7 mouse cellular contexts compared by ENCODE assay signal in genomic region chr10:12867733-12868188, GRCm38 (mm10). TPM values are rescaled to one million over a fixed set of nuclear protein-coding genes. Genes with fewer than 3 reads are reported as not detected.
DNase-seq lines count a peak whose midpoint lies in the region; ATAC-seq and TF ChIP-seq lines count a peak whose summit lies in the region.

No protein-coding gene starts in this region.

- WGBS in lung, postnatal 0 days, result 0% methylated on average over 12 of the region's 12 CpGs
- 0% methylated on average over 12 of the region's 12 CpGs for WGBS in forebrain, embryonic 10.5 days
- under 1% methylated on average over 12 of the region's 12 CpGs for WGBS in limb, embryonic 11.5 days
- under 1% methylated on average over 12 of the region's 12 CpGs for WGBS in stomach, embryonic 15.5 days

- TF ChIP-seq EP300 in lung, postnatal 0 days (IDR thresholded peaks at IDR 0.05), result no peak

- no peak; the same call in 1 of the 2 replicates for ATAC-seq in lung, postnatal 0 days
- ATAC-seq in limb, embryonic 11.5 days (ENCODE audit: insufficient number of reproducible peaks, low FRiP score, low TSS enrichment, low read depth), result peak; percentile 24
- ATAC-seq in stomach, embryonic 15.5 days (ENCODE audit: insufficient read depth, low FRiP score, low read depth), result no peak

- H3K36me3 ChIP-seq in lung, postnatal 0 days (ENCODE audit: insufficient read depth, low read length), result no peaks in the 10 kb centered on the region
- H3K36me3 ChIP-seq in forebrain, embryonic 10.5 days (replicated peaks), result no peaks in the 10 kb centered on the region
- H3K36me3 ChIP-seq in limb, embryonic 11.5 days (ENCODE audit: control insufficient read depth, insufficient read depth, low read length), result no peaks in the 10 kb centered on the region
- H3K36me3 ChIP-seq in stomach, embryonic 15.5 days, result no peaks in the 10 kb centered on the region

- H3K27me3 ChIP-seq in lung, postnatal 0 days (replicated peaks; ENCODE audit: insufficient read depth, low read length), result no peaks in the 10 kb centered on the region
- H3K27me3 ChIP-seq in forebrain, embryonic 10.5 days (ENCODE audit: poor library complexity, severe bottlenecking), result peaks cover 10% of the 10 kb centered on the region; the same call in 1 of the 2 replicates
- H3K27me3 ChIP-seq in limb, embryonic 11.5 days (ENCODE audit: control insufficient read depth, insufficient read depth, low read length), result no peaks in the 10 kb centered on the region
- no peaks in the 10 kb centered on the region for H3K27me3 ChIP-seq in stomach, embryonic 15.5 days (replicated peaks)

- peak overlapping the region; percentile 95 for H3K27ac ChIP-seq in lung, postnatal 0 days (ENCODE audit: low read length)
- peak overlapping the region; percentile 99 for H3K27ac ChIP-seq in forebrain, embryonic 10.5 days
- peak overlapping the region; percentile 88; the same call in 1 of the 2 replicates for H3K27ac ChIP-seq in limb, embryonic 11.5 days (replicated peaks; ENCODE audit: low read depth, low read length)
- peak overlapping the region; percentile 96 for H3K27ac ChIP-seq in stomach, embryonic 15.5 days

- peak; percentile 58 for DNase-seq in lung, postnatal 0 days (ENCODE audit: low spot score)
- DNase-seq in lung, postnatal 25 days (ENCODE audit: low spot score), result no peak
- DNase-seq in forebrain, embryonic 10.5 days (ENCODE audit: extremely low spot score, low spot score), result no peak
- no peak for DNase-seq in limb, embryonic 11.5 days (ENCODE audit: low spot score)
- DNase-seq in spleen, postnatal 10 days (ENCODE audit: low spot score in 2 of 2), result no peak
- no peak for DNase-seq in ovary, postnatal 36 days (ENCODE audit: low spot score)

- peak overlapping the region; percentile 86 for H3K4me2 ChIP-seq in lung, postnatal 0 days (replicated peaks; ENCODE audit: low read depth, low read length)
- H3K4me2 ChIP-seq in limb, embryonic 11.5 days (ENCODE audit: low read depth, severe bottlenecking), result peak overlapping the region; percentile 87
- H3K4me2 ChIP-seq in stomach, embryonic 15.5 days, result peak overlapping the region; percentile 92

- H3K9ac ChIP-seq in lung, postnatal 0 days (replicated peaks; ENCODE audit: low read depth), result peak overlapping the region; percentile 81
- H3K9ac ChIP-seq in limb, embryonic 11.5 days (ENCODE audit: low read length), result peak overlapping the region; percentile 86; the same call in 1 of the 2 replicates
- peak overlapping the region; percentile 77 for H3K9ac ChIP-seq in stomach, embryonic 15.5 days

- H3K9me3 ChIP-seq in lung, postnatal 0 days (ENCODE audit: low read length), result no peaks in the 10 kb centered on the region
- H3K9me3 ChIP-seq in forebrain, embryonic 10.5 days, result no peaks in the 10 kb centered on the region
- no peaks in the 10 kb centered on the region for H3K9me3 ChIP-seq in limb, embryonic 11.5 days (ENCODE audit: control insufficient read depth, low read length)
- no peaks in the 10 kb centered on the region for H3K9me3 ChIP-seq in stomach, embryonic 15.5 days

- 0 out of 2 replicates have a peak, but pooled peaks cover 2% of the 10 kb centered on the region for H3K4me1 ChIP-seq in lung, postnatal 0 days (ENCODE audit: insufficient read depth, low read depth, low read length)
- H3K4me1 ChIP-seq in forebrain, embryonic 10.5 days, result peaks cover 23% of the 10 kb centered on the region
- H3K4me1 ChIP-seq in limb, embryonic 11.5 days (ENCODE audit: control insufficient read depth, insufficient read depth, low read length), result 0 out of 2 replicates have a peak, but pooled peaks cover 3% of the 10 kb centered on the region
- peaks cover 12% of the 10 kb centered on the region; the same call in 1 of the 2 replicates for H3K4me1 ChIP-seq in stomach, embryonic 15.5 days

- no peak for TF ChIP-seq CTCF in lung, postnatal 0 days (IDR thresholded peaks at IDR 0.05)

- H3K4me3 ChIP-seq in lung, postnatal 0 days (ENCODE audit: low read depth, low read length), result peak overlapping the region; percentile 81
- peak overlapping the region; percentile 82 for H3K4me3 ChIP-seq in forebrain, embryonic 10.5 days
- H3K4me3 ChIP-seq in limb, embryonic 11.5 days (ENCODE audit: low read depth, low read length), result peak overlapping the region; percentile 58
- H3K4me3 ChIP-seq in stomach, embryonic 15.5 days (replicated peaks), result peak overlapping the region; percentile 85

RNA-seq across cellular contexts. Expression of gene Utrn, which starts 1.4 kb away (rescaled TPM):
- polyA plus RNA-seq in lung, postnatal 0 days (2015; fragmentation: Nextera tagmentation; extraction: Ambion mirVana), result 88.4 and 107 TPM in 2 replicates
- polyA plus RNA-seq in forebrain, embryonic 10.5 days (2016; fragmentation: Nextera tagmentation; extraction: Ambion mirVana), result 40.8 and 44.3 TPM in 2 replicates
- polyA plus RNA-seq in limb, embryonic 11.5 days (2014; fragmentation: Nextera tagmentation; extraction: Ambion mirVana), result 41.0 and 41.9 TPM in 2 replicates
- 68.1 and 72.2 TPM in 2 replicates for polyA plus RNA-seq in stomach, embryonic 15.5 days (2015; fragmentation: Nextera tagmentation; extraction: Ambion mirVana)
